Mouse (Mus musculus) mature B cell (primary cell): ENCODE data around the gene Amy2a2.
"Not testable (repeated sequence)": the region's sequence is repeated elsewhere in the genome, so short reads cannot be mapped to it uniquely, and the experiment has no call there.

Experiments used
- in situ Hi-C: fragments of 300-500 bp; cut with MboI; formaldehyde crosslinking; loops from 2 replicates; pipeline ENCODE4 v1.14.3; 2019

Gene Amy2a2

DNA sequence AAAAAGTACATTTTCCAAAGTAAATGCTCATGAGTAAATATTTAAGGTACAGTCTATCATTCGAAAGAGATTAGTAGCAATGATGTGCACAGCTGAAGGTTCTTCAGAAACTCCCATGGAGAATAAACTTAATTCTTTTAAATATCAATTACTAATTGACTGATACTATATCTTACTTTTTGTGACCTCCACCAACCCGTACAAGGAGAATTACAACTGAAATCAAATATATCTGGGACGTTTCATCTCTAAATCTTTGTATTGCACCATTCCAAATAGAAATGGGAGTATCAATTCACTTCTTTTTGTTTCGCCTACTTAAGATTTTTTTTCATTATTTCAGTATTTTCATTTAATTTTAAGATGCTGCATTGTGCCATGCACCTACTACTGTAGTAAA, at the start of gene Amy2a2:
Gene Amy2a2, minus strand, starts transcription at position 101 of the 400 bp plus-strand sequence.
- in situ Hi-C loops: not testable (repeated sequence)

GRCm38 (mm10) chr3:113345484-113345883, 11.0 kb downstream of the Amy2a2 start:
- in situ Hi-C loops: not testable (repeated sequence)

DNA sequence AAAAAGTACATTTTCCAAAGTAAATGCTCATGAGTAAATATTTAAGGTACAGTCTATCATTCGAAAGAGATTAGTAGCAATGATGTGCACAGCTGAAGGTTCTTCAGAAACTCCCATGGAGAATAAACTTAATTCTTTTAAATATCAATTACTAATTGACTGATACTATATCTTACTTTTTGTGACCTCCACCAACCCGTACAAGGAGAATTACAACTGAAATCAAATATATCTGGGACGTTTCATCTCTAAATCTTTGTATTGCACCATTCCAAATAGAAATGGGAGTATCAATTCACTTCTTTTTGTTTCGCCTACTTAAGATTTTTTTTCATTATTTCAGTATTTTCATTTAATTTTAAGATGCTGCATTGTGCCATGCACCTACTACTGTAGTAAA, 32.5 kb downstream of the Amy2a2 start, which contains the start of gene Amy2a3:
Gene Amy2a3, minus strand, starts transcription at position 101 of the 400 bp plus-strand sequence.
- in situ Hi-C loops: not testable (repeated sequence)

DNA sequence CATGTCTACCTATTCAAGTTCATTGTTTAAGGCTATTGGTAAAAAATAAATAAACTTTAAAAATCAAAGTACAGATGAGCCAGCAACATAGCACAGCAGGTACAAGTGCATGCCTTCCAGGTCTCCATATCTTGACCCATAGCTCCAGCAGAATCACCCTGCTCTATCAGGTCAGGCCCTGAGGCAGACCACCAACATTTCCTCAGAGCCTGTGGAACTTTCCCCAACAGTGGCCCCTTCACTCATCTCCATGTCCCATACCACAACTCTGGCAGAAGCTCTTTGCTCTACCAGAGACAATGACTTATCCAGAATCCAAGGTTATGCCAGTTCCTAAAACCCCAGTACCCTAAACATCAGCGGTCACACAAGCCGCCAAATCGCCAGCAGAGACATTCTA, 43.5 kb downstream of the Amy2a2 start:
- in situ Hi-C loops: not testable (repeated sequence)
